Mouse (Mus musculus): ENCODE results near the gene Pimreg. TPM values are rescaled to one million over a fixed set of nuclear protein-coding genes. Genes with fewer than 3 reads are reported as not detected.

The Pimreg gene
- total and polyA plus RNA-seq, 2 experiments = 0.07 TPM; not detected in 1

DNA sequence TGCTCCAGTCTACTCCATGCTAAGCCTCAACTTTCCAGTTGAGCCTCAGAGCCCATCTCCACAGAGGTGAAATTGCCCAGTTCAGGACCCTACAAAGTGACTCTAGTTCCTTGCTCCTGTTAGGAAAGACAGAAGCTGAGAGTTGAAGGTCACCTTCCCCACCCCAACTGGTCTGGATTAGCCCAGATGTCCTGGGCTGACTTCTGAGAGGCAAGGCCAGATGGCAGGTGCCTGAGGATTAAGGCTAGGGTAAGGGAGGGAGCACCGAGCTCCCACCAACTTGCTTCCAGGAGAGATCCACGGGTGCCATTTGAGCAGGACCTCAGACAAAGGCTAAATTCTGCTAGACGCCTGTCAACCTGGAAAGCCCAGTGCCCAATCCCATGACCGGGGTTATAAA is 9.7 kb upstream of the Pimreg start:
- Histone ChIP-seq H3K79me2 (ENCODE audit: control insufficient read depth, insufficient read depth, low read length) (no peaks in the 10 kb centered on the region), H3K9ac (ENCODE audit: low read depth, low read length) (no peak overlapping the region), H3K4me1 (ENCODE audit: control insufficient read depth, insufficient read depth, low read length) (no peaks in the 10 kb centered on the region), H3K4me3 (ENCODE audit: insufficient read depth, low read depth, low read length) (no peak overlapping the region), H3K27ac (replicated peaks; ENCODE audit: insufficient read depth, low read depth, low read length) (no peak overlapping the region), H3K36me3 (ENCODE audit: control insufficient read depth, insufficient read depth, low read length) (no peaks in the 10 kb centered on the region), H3K27me3 (ENCODE audit: control insufficient read depth, insufficient read depth, low read length) (no peaks in the 10 kb centered on the region)
- WGBS = 87% methylated on average over 4 of the region's 4 CpGs
- no peak for TF ChIP-seq CTCF (IDR thresholded peaks at IDR 0.05; ENCODE audit: low read depth, low read length)
- DNase-seq (ENCODE audit: extremely low read depth, low read depth, low spot score) = no peak

DNA sequence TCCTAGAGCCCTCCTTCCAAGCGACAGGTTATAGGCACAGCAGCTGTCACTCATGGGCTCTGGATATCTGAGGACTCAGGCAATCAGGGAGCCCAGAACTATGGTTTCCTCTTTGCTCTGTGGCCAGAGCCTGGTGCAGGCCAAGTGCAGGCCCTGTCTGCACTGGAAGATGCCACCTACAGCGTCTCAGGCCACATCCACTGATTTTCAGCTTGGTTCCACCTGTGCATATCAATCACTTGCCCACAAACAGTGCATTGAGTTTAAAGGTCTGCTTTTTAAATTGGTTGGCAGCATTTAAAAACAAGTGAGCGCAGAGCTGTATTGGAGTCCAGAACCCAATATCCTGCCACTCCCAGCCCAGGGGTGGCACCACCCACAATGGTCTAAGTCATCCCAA is 9.2 kb upstream of the Pimreg start:
- TF ChIP-seq POLR2A (IDR thresholded peaks at IDR 0.05; ENCODE audit: extremely low read depth, insufficient read depth, low read length) = no peak
- TF ChIP-seq CTCF (IDR thresholded peaks at IDR 0.05; ENCODE audit: low read depth, low read length) = no peak
- Histone ChIP-seq H3K79me2 (ENCODE audit: control insufficient read depth, insufficient read depth, low read length) (no peaks in the 10 kb centered on the region), H3K27me3 (ENCODE audit: control insufficient read depth, insufficient read depth, low read length) (no peaks in the 10 kb centered on the region; the same call in 1 of the 2 replicates), H3K27ac (replicated peaks; ENCODE audit: insufficient read depth, low read depth, low read length) (no peak overlapping the region), H3K9ac (ENCODE audit: low read depth, low read length) (no peak overlapping the region), H3K4me1 (ENCODE audit: control insufficient read depth, insufficient read depth, low read length) (no peaks in the 10 kb centered on the region), H3K4me3 (ENCODE audit: insufficient read depth, low read depth, low read length) (no peak overlapping the region), H3K36me3 (ENCODE audit: control insufficient read depth, insufficient read depth, low read length) (no peaks in the 10 kb centered on the region)
- 96% methylated on average over 3 of the region's 3 CpGs for WGBS
- no peak for DNase-seq (ENCODE audit: extremely low read depth, low read depth, low spot score)

DNA sequence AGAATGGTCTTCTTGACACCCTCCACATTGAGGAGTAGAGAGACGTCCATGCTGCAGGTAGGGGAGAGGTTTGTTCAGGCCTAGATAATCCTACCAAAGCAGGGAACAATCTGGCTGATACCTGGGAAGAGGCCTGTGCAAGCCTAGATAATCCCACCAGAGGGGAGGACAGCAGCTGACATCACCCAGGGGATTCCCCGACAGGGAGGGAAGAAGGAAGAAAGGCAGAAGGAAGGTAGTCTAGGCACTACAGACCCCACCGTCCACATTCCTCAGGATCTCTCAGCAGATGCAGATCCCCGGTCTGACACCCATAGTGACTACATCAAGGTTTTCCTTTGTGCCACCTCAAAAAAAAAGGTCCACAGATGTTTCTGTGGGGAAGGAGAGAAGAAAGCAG is 4.4 kb upstream of the Pimreg start, which contains the start of gene Aipl1:
Aipl1 (minus strand) TSS at position 101 of the 400 bp plus-strand sequence.
- no peak within 1 kb of the TSS for H3K27ac ChIP-seq (replicated peaks; ENCODE audit: insufficient read depth, low read depth, low read length)
- H3K4me3 ChIP-seq (ENCODE audit: insufficient read depth, low read depth, low read length) = no peak within 1 kb of the TSS
- H3K36me3 ChIP-seq (ENCODE audit: control insufficient read depth, insufficient read depth, low read length) = no peaks in the 10 kb centered on the region
- no peak for DNase-seq (ENCODE audit: extremely low read depth, low read depth, low spot score)
- H3K79me2 ChIP-seq (ENCODE audit: control insufficient read depth, insufficient read depth, low read length) = no peaks in the 10 kb centered on the region
- no peaks in the 10 kb centered on the region for H3K4me1 ChIP-seq (ENCODE audit: control insufficient read depth, insufficient read depth, low read length)
- H3K9ac ChIP-seq (ENCODE audit: low read depth, low read length) = no peak within 1 kb of the TSS
- H3K27me3 ChIP-seq (ENCODE audit: control insufficient read depth, insufficient read depth, low read length) = no peaks in the 10 kb centered on the region; the same call in 1 of the 2 replicates
- 70% methylated on average over 4 of the region's 4 CpGs for WGBS
- TF ChIP-seq POLR2A (IDR thresholded peaks at IDR 0.05; ENCODE audit: extremely low read depth, insufficient read depth, low read length) (no peak), CTCF (IDR thresholded peaks at IDR 0.05; ENCODE audit: low read depth, low read length) (no peak)

DNA sequence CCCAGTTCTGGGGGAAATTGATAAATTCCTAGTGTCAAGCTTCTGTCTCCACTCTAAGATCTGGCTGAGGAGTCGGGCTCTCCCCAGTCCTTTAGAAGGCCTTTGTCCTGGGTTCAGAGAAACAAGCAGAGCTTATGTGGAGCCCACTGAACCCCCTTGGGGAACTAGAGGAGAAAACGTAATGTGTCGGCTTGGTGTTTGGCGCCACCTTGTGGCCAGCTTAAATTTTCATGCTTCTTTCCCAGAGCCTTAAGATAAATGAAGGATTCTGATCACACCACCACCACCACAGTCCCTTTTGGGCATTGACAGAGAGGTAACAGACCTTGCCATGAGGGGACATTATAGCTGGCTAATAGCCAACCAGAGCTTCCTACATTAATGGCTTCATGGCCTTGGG is 3.8 kb upstream of the Pimreg start:
- Histone ChIP-seq H3K27me3 (ENCODE audit: control insufficient read depth, insufficient read depth, low read length) (peaks cover 3% of the 10 kb centered on the region), H3K9ac (ENCODE audit: low read depth, low read length) (no peak overlapping the region), H3K4me1 (ENCODE audit: control insufficient read depth, insufficient read depth, low read length) (no peaks in the 10 kb centered on the region), H3K4me3 (ENCODE audit: insufficient read depth, low read depth, low read length) (no peak overlapping the region), H3K36me3 (ENCODE audit: control insufficient read depth, insufficient read depth, low read length) (no peaks in the 10 kb centered on the region), H3K27ac (replicated peaks; ENCODE audit: insufficient read depth, low read depth, low read length) (no peak overlapping the region), H3K79me2 (ENCODE audit: control insufficient read depth, insufficient read depth, low read length) (no peaks in the 10 kb centered on the region)
- 5% methylated on average over 4 of the region's 4 CpGs for WGBS
- DNase-seq (ENCODE audit: extremely low read depth, low read depth, low spot score) = peak; percentile 16
- TF ChIP-seq CTCF (IDR thresholded peaks at IDR 0.05; ENCODE audit: low read depth, low read length) = peak; percentile 74
- no peak for TF ChIP-seq POLR2A (IDR thresholded peaks at IDR 0.05; ENCODE audit: extremely low read depth, insufficient read depth, low read length)

DNA sequence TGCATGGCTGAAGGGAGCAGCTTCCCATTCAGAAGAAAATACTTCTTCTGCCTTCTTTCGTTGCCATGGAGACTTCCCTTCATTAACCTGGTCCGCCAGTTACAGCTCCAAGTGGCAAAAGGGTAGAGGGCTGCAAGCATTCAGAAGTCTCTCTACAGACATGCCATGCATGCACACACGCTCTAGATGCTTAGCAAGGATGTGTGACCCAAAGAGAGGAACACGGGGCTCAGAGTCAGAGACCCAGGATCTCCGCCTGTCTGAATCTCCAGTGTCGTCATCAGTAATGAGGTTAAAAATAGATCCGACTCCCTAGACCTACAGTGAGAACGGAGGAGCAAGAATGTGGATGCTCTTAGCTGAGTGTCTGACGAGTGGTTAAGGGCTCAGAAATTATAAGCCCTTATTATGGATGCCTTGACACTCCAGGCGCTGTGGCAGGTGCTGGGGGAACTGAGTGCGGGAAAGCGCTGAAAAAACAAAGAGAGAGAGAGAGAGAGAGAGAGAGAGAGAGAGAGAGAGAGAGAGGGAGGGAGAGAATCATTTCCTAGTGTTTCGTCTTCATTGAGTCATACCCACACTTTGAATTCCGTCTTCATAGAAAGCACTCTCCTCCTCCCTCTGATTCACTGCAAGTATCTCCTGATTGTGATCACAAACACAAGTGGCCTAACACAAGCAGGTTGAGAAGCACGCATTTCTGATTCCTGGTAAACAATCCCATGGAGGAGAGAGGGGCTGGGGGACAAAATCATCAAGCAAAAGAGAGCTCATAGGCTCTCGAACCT is 2.0 kb upstream of the Pimreg start:
- Histone ChIP-seq H3K4me3 (ENCODE audit: insufficient read depth, low read depth, low read length) (no peak overlapping the region), H3K79me2 (ENCODE audit: control insufficient read depth, insufficient read depth, low read length) (no peaks in the 10 kb centered on the region), H3K27ac (replicated peaks; ENCODE audit: insufficient read depth, low read depth, low read length) (no peak overlapping the region), H3K4me1 (ENCODE audit: control insufficient read depth, insufficient read depth, low read length) (no peaks in the 10 kb centered on the region), H3K9ac (ENCODE audit: low read depth, low read length) (no peak overlapping the region), H3K27me3 (ENCODE audit: control insufficient read depth, insufficient read depth, low read length) (peaks cover 3% of the 10 kb centered on the region), H3K36me3 (ENCODE audit: control insufficient read depth, insufficient read depth, low read length) (no peaks in the 10 kb centered on the region)
- WGBS = 65% methylated on average over 16 of the region's 16 CpGs
- TF ChIP-seq CTCF (IDR thresholded peaks at IDR 0.05; ENCODE audit: low read depth, low read length) = no peak
- TF ChIP-seq POLR2A (IDR thresholded peaks at IDR 0.05; ENCODE audit: extremely low read depth, insufficient read depth, low read length) = no peak
- no peak for DNase-seq (ENCODE audit: extremely low read depth, low read depth, low spot score)

DNA sequence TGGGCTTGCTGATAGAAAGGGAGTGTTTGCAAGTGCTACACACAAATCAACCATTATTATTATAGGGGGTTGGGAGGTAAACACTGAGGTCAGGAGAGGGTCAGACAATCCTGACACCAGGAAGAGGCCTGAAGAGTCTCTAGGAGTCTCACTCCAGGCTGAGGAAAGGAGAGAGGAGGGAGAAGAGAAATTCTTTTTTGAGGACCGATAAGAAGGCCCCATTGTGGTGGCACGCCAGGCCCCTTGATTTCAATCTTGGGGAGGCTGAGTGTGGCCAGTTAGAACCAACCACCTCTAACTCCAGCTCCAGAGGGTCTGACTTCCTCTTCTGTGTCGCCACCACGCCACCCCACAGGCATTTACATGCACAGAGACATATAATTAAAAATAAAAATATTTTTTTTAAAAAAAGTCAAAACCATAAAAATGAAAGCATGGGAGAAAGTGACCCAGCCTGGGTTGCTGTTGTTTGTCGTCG is 503 bp upstream of the Pimreg start:
- no peaks in the 10 kb centered on the region for H3K36me3 ChIP-seq (ENCODE audit: control insufficient read depth, insufficient read depth, low read length)
- no peak overlapping the region for H3K9ac ChIP-seq (ENCODE audit: low read depth, low read length)
- no peak for DNase-seq (ENCODE audit: extremely low read depth, low read depth, low spot score)
- TF ChIP-seq CTCF (IDR thresholded peaks at IDR 0.05; ENCODE audit: low read depth, low read length) (no peak), POLR2A (IDR thresholded peaks at IDR 0.05; ENCODE audit: extremely low read depth, insufficient read depth, low read length) (no peak)
- peaks cover 3% of the 10 kb centered on the region for H3K27me3 ChIP-seq (ENCODE audit: control insufficient read depth, insufficient read depth, low read length)
- WGBS = 37% methylated on average over 6 of the region's 6 CpGs
- H3K27ac ChIP-seq (replicated peaks; ENCODE audit: insufficient read depth, low read depth, low read length) = no peak overlapping the region
- H3K4me3 ChIP-seq (ENCODE audit: insufficient read depth, low read depth, low read length) = peak overlapping the region; percentile 18; the same call in 1 of the 2 replicates
- H3K79me2 ChIP-seq (ENCODE audit: control insufficient read depth, insufficient read depth, low read length) = no peaks in the 10 kb centered on the region
- H3K4me1 ChIP-seq (ENCODE audit: control insufficient read depth, insufficient read depth, low read length) = no peaks in the 10 kb centered on the region
